Mouse (Mus musculus): Measurements from ENCODE around the gene B830017H08Rik. TPM values are rescaled to one million over a fixed set of nuclear protein-coding genes. Genes with fewer than 3 reads are reported as not detected.

The B830017H08Rik gene
- polyA plus RNA-seq, 2 experiments = not detected

DNA sequence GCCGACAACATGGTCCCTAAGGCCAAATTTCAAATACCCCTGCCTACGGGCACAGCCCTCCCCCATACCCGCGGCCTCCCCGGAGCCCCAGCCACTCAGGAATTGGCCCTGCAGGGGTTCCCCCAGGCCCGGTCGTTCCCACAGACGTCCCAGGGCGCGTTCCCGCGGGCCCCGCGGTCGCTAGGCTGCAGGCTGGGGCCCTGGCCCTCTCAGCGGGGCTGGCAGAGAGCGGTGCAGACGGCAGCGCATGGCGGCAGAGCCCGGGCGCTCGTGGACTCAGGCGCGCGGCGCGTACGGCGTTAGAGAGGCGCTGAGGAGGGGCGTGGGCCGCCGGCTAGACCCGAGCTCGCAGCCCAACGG, 380 bp downstream of the B830017H08Rik start:
- Histone ChIP-seq H3K27me3 (ENCODE audit: control insufficient read depth, insufficient read depth, low read length) (peaks cover 62% of the 10 kb centered on the region), H3K36me3 (replicated peaks; ENCODE audit: control insufficient read depth, insufficient read depth, low read depth) (no peaks in the 10 kb centered on the region), H3K9me3 (ENCODE audit: control insufficient read depth, low read length) (no peaks in the 10 kb centered on the region), H3K4me1 (replicated peaks; ENCODE audit: control insufficient read depth in 2 of 2, insufficient read depth in 2 of 2, low read length in 1 of 2) (no peaks in the 10 kb centered on the region), H3K4me2 (ENCODE audit: low read depth) (peak overlapping the region; percentile 37), H3K4me3 (ENCODE audit: insufficient read depth in 1 of 2, low read depth in 2 of 2, low read length in 2 of 2) (peak overlapping the region; percentile 3 to 36; a peak in 3 of 4 replicates), H3K27ac (no peak overlapping the region), H3K9ac (replicated peaks) (no peak overlapping the region)
- no peak for ATAC-seq (ENCODE audit: insufficient read depth)
- TF ChIP-seq EP300 (IDR thresholded peaks at IDR 0.05; ENCODE audit: low read depth) (no peak), CTCF (IDR thresholded peaks at IDR 0.05; ENCODE audit: low read depth) (no peak)
- WGBS (ENCODE audit: insufficient replicate concordance) = 1% methylated on average over 37 of the region's 37 CpGs
- no peak for DNase-seq (ENCODE audit: low read depth in 3 of 3, low spot score in 3 of 3)

DNA sequence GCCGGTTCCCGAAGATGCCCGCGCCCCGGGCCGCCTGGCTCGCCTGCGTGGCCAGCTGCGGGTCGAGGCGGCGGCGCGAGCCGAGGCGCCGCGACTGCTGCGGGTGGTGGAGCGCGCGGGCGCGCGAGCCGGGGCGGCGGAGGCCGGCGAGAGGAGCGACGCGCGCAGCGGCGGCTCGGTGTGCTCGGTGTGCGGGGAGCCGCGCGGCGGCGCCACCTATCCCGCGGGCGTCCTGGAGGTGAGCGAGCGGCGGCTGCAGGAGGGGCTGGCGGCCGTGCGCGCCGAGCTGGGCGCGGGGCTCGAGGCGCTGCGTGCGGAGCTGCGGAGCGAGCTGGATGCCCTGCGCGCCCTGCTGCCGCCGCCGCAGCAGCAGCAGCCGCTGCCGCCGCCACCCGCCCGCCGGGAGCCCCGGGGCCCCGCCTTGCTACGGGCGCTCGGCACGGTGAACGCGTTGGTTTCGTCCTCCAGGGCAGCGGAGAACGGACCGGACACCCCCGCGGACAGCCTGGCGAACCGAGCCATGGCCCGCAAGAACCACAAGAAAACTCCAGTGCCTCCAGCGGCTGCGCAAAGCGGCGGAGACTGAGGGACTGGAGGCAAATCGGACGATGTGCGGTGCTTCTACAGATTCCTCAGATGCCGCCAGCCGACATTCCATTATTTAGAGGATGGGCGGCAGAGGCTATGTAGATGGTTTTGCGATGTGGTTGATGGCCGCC, 919 bp downstream of the B830017H08Rik start:
- Histone ChIP-seq H3K27ac (no peak overlapping the region), H3K4me3 (ENCODE audit: insufficient read depth in 1 of 2, low read depth in 2 of 2, low read length in 2 of 2) (peak overlapping the region; percentile 3 to 36; a peak in 3 of 4 replicates), H3K4me2 (ENCODE audit: low read depth) (peak overlapping the region; percentile 37), H3K4me1 (replicated peaks; ENCODE audit: control insufficient read depth in 2 of 2, insufficient read depth in 2 of 2, low read length in 1 of 2) (no peaks in the 10 kb centered on the region), H3K36me3 (replicated peaks; ENCODE audit: control insufficient read depth, insufficient read depth, low read depth) (no peaks in the 10 kb centered on the region), H3K9me3 (ENCODE audit: control insufficient read depth, low read length) (no peaks in the 10 kb centered on the region), H3K9ac (replicated peaks) (no peak overlapping the region), H3K27me3 (ENCODE audit: control insufficient read depth, insufficient read depth, low read length) (peaks cover 62% of the 10 kb centered on the region)
- ATAC-seq (ENCODE audit: insufficient read depth) (no peak), DNase-seq (ENCODE audit: low read depth in 3 of 3, low spot score in 3 of 3) (no peak)
- WGBS (ENCODE audit: insufficient replicate concordance) = under 1% methylated on average over 82 of the region's 103 CpGs
- TF ChIP-seq CTCF (IDR thresholded peaks at IDR 0.05; ENCODE audit: low read depth) (no peak), EP300 (IDR thresholded peaks at IDR 0.05; ENCODE audit: low read depth) (no peak)

DNA sequence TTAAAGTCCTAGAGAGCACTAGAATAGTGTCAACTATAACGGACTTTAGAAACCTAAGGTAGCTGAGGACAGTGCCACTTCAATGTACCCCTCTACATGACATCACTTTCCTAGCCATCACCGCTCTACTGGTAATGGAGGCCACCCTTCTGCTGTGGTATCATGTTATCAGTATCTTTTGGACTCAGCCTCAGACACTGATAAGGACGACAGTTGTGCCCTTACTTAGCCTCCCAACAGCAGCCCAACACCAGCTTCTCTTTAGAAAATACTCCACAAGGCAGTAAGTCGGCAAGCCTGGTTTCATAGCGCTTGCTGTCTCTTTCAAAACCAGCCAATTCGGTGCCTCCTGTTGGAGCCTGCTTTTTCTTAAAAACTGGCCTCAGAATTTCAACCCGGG, 1.6 kb downstream of the B830017H08Rik start:
- ATAC-seq (ENCODE audit: insufficient read depth) (no peak), DNase-seq (ENCODE audit: low read depth in 3 of 3, low spot score in 3 of 3) (no peak)
- no peaks in the 10 kb centered on the region for H3K9me3 ChIP-seq (ENCODE audit: control insufficient read depth, low read length)
- peaks cover 62% of the 10 kb centered on the region for H3K27me3 ChIP-seq (ENCODE audit: control insufficient read depth, insufficient read depth, low read length)
- H3K4me3 ChIP-seq (ENCODE audit: insufficient read depth in 1 of 2, low read depth in 2 of 2, low read length in 2 of 2) = no peak overlapping the region
- no peaks in the 10 kb centered on the region for H3K36me3 ChIP-seq (replicated peaks; ENCODE audit: control insufficient read depth, insufficient read depth, low read depth)
- no peaks in the 10 kb centered on the region for H3K4me1 ChIP-seq (replicated peaks; ENCODE audit: control insufficient read depth in 2 of 2, insufficient read depth in 2 of 2, low read length in 1 of 2)
- no peak overlapping the region for H3K9ac ChIP-seq (replicated peaks)
- WGBS (ENCODE audit: insufficient replicate concordance) = 34% methylated on average over 7 of the region's 7 CpGs
- H3K4me2 ChIP-seq (ENCODE audit: low read depth) = no peak overlapping the region
- no peak overlapping the region for H3K27ac ChIP-seq
- TF ChIP-seq CTCF (IDR thresholded peaks at IDR 0.05; ENCODE audit: low read depth) (no peak), EP300 (IDR thresholded peaks at IDR 0.05; ENCODE audit: low read depth) (no peak)

DNA sequence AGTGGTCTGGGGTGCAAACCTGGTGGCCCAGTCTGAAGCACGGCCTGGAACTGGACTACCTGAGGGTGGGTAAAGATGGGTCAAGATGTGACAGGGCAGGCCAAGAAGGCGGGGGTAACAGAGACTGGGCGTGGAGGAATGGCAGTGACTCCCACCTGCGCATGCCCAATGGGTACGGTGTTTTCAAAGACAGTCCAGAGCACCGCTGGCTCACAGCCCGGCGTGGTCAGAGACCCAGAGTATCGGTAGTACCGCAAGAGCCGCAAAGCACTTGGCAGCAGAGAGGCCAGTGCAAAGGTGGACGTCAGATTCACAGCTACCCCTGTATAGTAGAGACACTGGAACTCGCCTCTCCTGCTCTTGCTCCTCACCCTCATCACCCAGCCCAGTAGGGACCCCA, 2.6 kb downstream of the B830017H08Rik start:
- no peaks in the 10 kb centered on the region for H3K9me3 ChIP-seq (ENCODE audit: control insufficient read depth, low read length)
- no peak overlapping the region for H3K9ac ChIP-seq (replicated peaks)
- H3K4me3 ChIP-seq (ENCODE audit: insufficient read depth in 1 of 2, low read depth in 2 of 2, low read length in 2 of 2) = no peak overlapping the region
- H3K4me1 ChIP-seq (replicated peaks; ENCODE audit: control insufficient read depth in 2 of 2, insufficient read depth in 2 of 2, low read length in 1 of 2) = no peaks in the 10 kb centered on the region
- no peak for DNase-seq (ENCODE audit: low read depth in 3 of 3, low spot score in 3 of 3)
- no peak overlapping the region for H3K4me2 ChIP-seq (ENCODE audit: low read depth)
- TF ChIP-seq EP300 (IDR thresholded peaks at IDR 0.05; ENCODE audit: low read depth) (no peak), CTCF (IDR thresholded peaks at IDR 0.05; ENCODE audit: low read depth) (no peak)
- peaks cover 59% of the 10 kb centered on the region for H3K27me3 ChIP-seq (ENCODE audit: control insufficient read depth, insufficient read depth, low read length)
- no peak for ATAC-seq (ENCODE audit: insufficient read depth)
- no peaks in the 10 kb centered on the region for H3K36me3 ChIP-seq (replicated peaks; ENCODE audit: control insufficient read depth, insufficient read depth, low read depth)
- H3K27ac ChIP-seq = no peak overlapping the region
- WGBS (ENCODE audit: insufficient replicate concordance) = 46% methylated on average over 13 of the region's 13 CpGs

DNA sequence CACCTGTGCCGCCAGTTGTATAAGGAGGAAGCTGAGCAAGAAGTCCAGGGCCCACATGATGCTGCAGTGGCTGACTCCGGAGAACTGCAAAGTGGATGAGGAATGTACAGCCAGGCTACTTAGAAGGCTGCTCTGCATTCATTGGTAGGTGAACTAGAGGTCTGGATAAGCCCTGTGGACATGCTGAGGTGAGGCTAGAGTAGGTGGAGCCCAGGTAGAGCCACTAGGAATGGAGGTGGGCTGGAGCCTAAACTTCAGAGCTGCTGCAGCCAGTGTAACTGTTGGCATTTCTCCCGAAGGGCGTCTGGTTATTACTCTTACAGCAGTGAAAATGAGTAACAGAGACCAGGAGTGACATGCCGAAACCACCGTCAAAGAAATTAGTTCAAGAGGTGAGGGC, 5.1 kb downstream of the B830017H08Rik start, which contains the start of gene Car15:
TSS of gene Car15 (minus strand) at position 314 of the 400 bp plus-strand sequence.
- H3K4me2 ChIP-seq (ENCODE audit: low read depth) = no peak within 1 kb of the TSS

More for the DNA sequence above, 5.1 kb downstream of the B830017H08Rik start, which contains the start of gene Car15:
- Histone ChIP-seq H3K4me1 (replicated peaks; ENCODE audit: control insufficient read depth in 2 of 2, insufficient read depth in 2 of 2, low read length in 1 of 2) (no peaks in the 10 kb centered on the region), H3K9me3 (ENCODE audit: control insufficient read depth, low read length) (no peaks in the 10 kb centered on the region), H3K27me3 (ENCODE audit: control insufficient read depth, insufficient read depth, low read length) (peaks cover 34% of the 10 kb centered on the region), H3K27ac (no peak within 1 kb of the TSS), H3K9ac (replicated peaks) (no peak within 1 kb of the TSS), H3K36me3 (replicated peaks; ENCODE audit: control insufficient read depth, insufficient read depth, low read depth) (peaks cover 12% of the 10 kb centered on the region), H3K4me3 (ENCODE audit: insufficient read depth in 1 of 2, low read depth in 2 of 2, low read length in 2 of 2) (no peak within 1 kb of the TSS)
- DNase-seq (ENCODE audit: low read depth in 3 of 3, low spot score in 3 of 3) (no peak), ATAC-seq (ENCODE audit: insufficient read depth) (no peak)
- no peak for TF ChIP-seq CTCF (IDR thresholded peaks at IDR 0.05; ENCODE audit: low read depth)
- TF ChIP-seq EP300 (IDR thresholded peaks at IDR 0.05; ENCODE audit: low read depth) = no peak
- WGBS (ENCODE audit: insufficient replicate concordance) = 68% methylated on average over 6 of the region's 6 CpGs

Measured in liver, embryonic 14.5 days (tissue).